Mouse (Mus musculus) liver, postnatal 0 days (tissue): Measurements from ENCODE around the gene S100pbp.

ENCODE experiments used
- CTCF ChIP-seq: sonication (generic); IDR thresholded peaks from 2 replicates; pipeline ENCODE4 v1.5.1; 2016; ENCODE audit warnings: antibody characterized with exemption, low read depth
- EP300 ChIP-seq: IDR thresholded peaks from 2 replicates; pipeline ENCODE4 v1.6.1; 2016; ENCODE audit warnings: antibody characterized with exemption, low read depth, mild to moderate bottlenecking

DNA sequence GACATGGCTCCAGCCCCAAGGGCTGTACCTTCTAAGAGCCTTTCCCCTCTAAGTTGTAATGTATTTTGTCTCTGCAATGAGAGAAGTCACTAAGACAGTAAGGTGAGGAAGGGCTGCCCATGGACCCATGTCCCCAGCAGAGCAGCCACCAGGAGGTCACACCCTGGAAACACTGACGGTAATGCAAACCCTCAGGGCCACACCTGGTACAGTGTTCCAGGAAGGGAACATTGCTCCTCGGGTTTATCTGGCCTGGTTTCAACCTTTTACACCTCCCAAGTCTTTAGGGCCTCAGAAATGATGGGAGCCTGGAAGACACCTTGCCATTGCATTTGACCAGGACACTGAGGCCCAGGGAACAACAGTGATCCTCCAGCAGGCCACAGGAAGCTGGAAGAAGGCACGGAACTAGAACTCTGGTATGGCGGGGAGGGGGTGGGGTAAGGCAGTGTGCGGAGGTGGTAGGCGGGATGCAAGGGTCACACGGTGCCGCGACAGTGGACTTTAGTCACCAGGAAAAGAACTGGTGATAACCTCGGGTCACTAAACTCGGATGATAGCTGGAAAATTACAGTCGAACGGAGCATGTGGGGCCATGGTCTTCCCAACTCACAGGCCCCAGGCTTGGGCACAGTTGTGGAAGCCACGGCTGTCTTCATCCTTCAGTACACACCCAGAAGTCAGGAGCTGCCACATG, 87.2 kb downstream of the S100pbp start:
- TF ChIP-seq EP300 (no peak), CTCF (no peak)
